Mouse (Mus musculus): ENCODE measurements around the gene Gm21762. TPM values are rescaled to one million over a fixed set of nuclear protein-coding genes. Genes with fewer than 3 reads are reported as not detected.

Gm21762 gene
- not detected in 2 replicates for polyA plus RNA-seq (2015; fragmentation: Nextera tagmentation; extraction: Ambion mirVana)

DNA sequence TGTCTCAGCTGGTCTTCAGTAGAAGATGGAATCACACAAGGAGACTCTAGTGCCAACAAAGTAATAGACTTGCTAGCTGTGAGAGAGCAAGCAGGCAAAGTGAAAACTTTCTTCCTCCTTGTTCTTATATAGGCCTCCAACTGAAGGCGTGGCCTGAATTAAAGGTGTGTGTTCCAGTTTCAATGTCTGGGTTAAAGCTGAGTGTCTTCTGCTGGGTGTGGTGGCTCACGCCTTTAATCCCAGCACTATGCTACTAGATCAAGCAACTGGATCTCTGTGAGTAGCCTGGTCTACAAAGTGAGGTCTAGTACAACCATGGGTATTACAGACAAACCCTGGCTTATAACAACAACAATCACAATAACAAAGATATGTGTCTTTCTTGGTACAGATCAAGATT lies at the start of gene Gm21762:
Gene Gm21762 (minus strand): TSS at position 101 of the 400 bp plus-strand sequence.

DNA sequence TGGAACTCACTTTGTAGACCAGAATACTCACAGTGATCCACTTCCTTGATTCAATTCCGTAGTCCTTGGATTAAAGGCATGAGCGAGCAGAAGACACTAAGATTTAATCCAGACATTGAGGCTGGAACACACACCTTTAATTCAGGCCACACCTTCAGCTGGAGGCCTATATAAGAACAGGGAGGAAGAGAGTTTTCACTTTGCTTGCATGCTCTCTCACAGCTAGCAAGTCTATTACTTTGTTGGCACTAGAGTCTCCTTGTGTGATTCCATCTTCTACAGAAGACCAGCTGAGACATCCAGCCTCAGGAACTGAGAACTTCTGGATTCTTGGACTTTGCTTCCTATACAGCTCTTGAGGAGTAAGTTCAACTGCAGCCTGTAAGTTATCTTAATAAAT lies 47.1 kb upstream of the Gm21762 start, which contains the start of gene AF067061:
Gene AF067061 (plus strand): TSS at position 245 of the 400 bp plus-strand sequence.

DNA sequence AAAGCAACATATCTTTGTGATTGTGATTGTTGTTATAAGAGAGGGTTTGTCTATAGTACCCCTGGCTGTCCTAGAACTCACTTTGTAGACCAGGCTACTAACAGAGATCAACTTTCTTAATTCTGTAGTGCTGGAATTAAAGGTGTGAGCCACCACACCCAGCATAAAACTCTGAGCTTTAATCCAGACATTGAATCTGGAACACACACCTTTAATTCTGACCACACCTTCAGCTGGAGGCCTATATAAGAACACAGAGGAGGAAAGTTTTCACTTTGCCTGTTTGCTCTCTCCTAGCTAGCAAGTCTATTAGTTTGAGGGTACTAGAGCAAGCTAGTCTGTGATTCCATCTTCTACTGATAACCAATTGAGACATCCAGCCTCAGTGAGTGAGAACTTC lies 23.1 kb upstream of the Gm21762 start, which contains the start of gene Gm21731:
Gene Gm21731 (plus strand): TSS at position 301 of the 400 bp plus-strand sequence.

DNA sequence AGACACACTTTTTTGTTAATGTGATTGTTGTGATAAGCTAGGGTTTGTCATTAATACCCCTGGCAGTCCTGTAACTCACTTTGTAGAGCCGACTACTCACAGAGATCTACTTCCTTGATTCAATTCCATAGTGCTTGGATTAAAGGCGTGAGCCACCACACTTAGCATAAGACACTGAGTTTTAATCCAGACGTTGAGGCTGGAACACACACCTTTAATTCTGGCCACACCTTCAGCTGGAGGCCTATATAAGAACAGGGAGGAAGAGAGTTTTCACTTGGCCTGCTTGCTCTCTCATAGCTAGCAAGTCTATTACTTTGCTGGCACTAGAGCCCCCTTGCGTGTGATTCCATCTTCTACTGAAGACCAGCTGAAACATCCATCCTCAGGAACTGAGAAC lies 43.6 kb downstream of the Gm21762 start, which contains the start of gene Gm21818:
Gene Gm21818 (plus strand): TSS at position 301 of the 400 bp plus-strand sequence.

Other genes starting within 250 kb of the Gm21762 start
- gene Gm36079, start 188.9 kb downstream of the Gm21762 start, polyA plus RNA-seq (2015; fragmentation: Nextera tagmentation; extraction: Ambion mirVana): not detected in 2 replicates
- not detected in 2 replicates for gene Gm21188, start 163.8 kb downstream of the Gm21762 start, polyA plus RNA-seq (2015; fragmentation: Nextera tagmentation; extraction: Ambion mirVana)
- not detected in 2 replicates for gene Gm20767, start 75.7 kb downstream of the Gm21762 start, polyA plus RNA-seq (2015; fragmentation: Nextera tagmentation; extraction: Ambion mirVana)
- not detected in 2 replicates for gene Gm21818, start 43.5 kb downstream of the Gm21762 start, polyA plus RNA-seq (2015; fragmentation: Nextera tagmentation; extraction: Ambion mirVana)
- gene Gm21731, start 23.2 kb upstream of the Gm21762 start, polyA plus RNA-seq (2015; fragmentation: Nextera tagmentation; extraction: Ambion mirVana): not detected in 2 replicates
- gene AF067061, start 47.2 kb upstream of the Gm21762 start, polyA plus RNA-seq (2015; fragmentation: Nextera tagmentation; extraction: Ambion mirVana): not detected in 2 replicates
- 0.23 TPM in 1 of 2 replicates, not detected in the other for gene BC147527, start 84.4 kb upstream of the Gm21762 start, polyA plus RNA-seq (2015; fragmentation: Nextera tagmentation; extraction: Ambion mirVana)
- not detected in 2 replicates for gene Tcstv3, start 100.9 kb upstream of the Gm21762 start, polyA plus RNA-seq (2015; fragmentation: Nextera tagmentation; extraction: Ambion mirVana)